Mouse (Mus musculus) gastrocnemius, adult 18-20 months (tissue): ENCODE data around the gene Hadh. TPM values are rescaled to one million over a fixed set of nuclear protein-coding genes. Genes with fewer than 3 reads are reported as not detected.

Experiments
- DNase-seq: peaks from one replicate; pipeline ENCODE4 v3.0.0; 2021; ENCODE audit warnings: low spot score
- total RNA-seq, 2 experiments: library from RNA; stranded (reverse); gene quantifications; 2 replicates each; pipeline ENCODE4 v1.2.3; 2021

Gene Hadh
- total RNA-seq, 2 experiments from 2014 or later: 157 to 189 TPM

DNA sequence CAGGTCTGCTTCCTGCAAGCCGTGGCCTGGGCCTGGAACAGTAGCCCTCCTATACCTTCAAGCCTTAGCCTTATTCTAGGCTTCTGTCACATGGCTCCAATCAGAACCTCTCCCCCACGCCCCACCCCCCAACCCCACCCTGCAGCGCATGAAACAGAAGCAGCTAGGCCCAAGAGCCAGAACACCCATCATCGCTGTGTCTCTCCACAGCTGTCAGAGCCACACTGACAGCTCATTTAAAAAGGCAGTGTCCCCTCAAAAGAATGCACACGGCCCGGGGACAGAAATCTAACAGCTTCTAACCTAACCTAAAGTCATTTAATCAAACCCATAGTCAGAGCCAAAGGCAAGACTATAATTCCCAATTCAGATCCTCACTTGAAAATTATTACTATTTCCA, 34.8 kb downstream of the Hadh start:
- DNase-seq: no peak

DNA sequence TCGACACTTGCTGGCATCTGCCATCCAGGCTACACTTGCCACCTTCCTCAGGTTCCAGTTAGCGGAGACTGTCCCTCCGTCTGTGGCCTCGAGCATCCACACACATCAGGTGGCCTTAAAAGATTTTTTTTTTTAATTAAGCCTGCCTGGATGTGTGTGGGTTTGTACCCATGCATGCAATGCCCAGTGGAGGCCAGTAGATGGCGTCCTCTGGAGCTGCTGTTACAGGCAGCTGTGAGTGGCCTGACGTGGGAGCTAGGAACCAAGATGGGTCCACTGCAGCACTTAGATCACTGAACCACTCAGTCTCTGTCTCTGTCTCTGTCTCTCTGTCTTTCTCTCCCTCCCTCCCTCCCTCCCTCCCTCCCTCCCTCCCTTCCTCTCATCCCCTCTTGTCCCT, 43.8 kb downstream of the Hadh start:
- DNase-seq: no peak

DNA sequence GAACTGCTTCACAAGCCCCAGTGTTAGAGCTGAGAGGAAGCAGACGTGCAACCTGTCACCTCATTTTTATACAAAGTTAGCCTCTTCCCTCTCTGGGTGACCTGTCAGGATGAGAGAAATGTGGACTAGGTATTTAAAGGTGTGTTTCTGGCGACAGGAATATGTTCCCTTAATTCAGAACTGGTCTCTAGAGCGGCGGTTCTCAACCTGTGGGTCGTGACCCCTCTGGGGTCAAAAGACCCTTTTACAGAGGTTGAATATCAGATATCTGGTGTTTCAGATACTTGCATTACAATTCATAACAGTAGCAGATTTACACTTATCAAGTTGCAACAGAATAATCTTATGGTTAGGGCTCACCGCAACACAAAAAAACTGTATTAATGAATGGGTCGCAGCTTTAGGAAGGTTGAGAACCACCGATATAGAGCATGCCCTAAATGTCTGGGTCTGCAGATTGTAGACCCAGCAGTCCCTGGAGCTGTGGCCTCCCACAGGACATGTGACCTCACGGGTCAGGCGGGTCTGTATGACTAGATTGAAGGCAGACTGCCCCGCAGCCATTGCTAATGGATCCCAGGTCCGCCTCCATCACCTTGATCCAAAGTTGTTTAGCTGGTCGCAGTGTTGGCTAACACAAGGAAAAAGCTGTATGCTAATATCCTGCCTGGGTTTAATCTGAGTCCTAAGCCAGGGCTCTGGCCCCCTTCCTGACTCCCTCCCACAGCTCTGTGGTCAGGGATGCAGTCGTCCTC, 53.1 kb downstream of the Hadh start:
- no peak for DNase-seq

DNA sequence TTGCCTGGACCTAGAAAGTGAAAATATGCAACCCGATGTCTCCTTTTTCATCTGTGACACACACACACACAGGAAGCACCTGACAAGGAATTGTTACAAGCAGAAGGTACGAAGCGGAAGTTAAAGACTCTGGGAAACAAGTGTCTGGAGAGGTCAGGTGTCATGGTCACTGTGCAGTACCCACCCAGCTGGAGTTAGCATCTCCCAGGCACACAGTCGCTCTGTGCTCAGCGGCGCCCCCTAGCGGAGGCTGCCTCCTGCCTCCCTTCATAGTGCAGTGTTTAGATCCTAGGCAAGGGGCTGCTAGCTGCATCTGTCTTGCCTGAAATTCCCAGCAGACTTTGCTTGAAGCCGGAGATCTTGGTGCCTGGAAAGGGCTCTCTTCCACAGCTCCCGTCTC, 57.1 kb downstream of the Hadh start:
- peak; percentile 15 for DNase-seq

DNA sequence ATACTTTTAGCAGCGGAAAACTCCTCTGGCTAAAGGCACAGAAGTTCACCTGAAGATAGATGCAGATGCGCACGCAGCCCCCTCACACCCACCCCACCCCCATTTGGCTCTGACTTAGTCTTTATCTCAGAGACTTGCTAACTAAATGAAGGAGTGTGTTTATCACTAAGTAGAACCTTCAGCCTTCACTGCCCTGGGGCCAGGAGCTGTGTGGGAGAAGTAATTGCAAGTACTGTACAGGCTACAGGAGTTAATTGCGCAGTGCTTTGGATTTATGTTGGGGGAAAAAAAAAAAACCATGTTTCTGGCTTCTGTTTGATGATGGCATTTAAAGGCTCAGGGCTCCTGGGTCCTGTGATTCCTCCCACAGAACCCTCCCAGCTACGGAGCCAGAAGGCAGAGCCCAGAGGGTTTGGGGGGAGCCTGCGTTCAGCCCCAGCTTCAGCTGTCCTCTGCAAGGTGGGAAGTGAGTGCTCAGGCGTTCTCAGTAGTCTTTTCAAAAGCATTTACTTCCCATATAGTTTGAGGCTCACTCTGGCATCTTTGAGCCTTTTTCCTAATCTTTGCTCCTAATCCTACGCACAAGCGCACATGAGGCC, 57.7 kb downstream of the Hadh start:
- DNase-seq: no peak

DNA sequence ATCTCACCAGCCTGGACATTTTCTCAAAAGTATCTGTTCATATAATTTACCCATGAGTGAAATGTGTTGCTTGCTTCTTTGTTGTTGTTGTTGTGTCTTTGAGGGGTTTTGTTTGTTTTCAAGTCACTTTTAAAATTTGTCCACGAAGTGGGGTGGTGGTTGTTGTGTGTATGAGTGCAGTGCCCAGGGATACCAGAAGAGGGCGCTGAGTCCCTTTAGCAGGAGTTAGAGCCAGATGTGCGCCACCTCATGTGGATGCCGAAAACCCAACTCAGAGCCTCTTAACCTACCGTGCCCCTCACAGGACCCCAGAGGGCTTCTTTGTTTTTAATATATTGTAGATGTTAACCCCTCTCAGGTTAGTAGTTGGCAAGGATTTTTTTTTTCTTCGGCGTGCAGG, 59.7 kb downstream of the Hadh start:
- no peak for DNase-seq

DNA sequence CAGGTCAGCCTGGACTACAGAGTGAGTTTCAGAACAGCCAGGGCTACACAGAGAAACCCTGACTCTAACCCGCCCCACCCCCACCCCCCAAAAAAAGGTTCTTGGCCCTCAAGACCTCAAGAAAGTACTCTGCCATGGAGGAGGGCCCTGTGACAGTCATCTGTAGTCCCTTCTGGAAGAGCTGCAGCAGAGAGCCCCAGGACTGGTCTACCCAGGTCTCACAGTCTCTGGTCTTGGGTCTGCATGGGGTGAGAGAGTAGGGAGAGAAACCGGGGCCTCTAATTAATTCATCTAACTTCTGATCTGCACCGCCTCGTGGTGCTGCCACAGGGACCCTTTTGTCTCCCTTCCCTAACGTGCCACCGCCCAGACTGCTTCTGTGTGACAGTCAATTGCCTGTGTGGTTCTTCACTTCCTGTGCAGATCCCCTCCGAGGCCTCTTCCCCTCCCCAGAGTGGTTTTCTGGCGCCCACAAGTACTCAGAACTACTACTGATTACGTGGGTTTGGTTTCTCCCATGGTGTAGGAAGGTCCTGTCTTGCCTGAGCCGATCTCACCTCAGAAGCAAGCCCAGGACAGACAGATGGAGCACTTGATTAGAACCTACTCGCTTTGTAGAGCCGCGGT, 63.5 kb downstream of the Hadh start:
- no peak for DNase-seq

DNA sequence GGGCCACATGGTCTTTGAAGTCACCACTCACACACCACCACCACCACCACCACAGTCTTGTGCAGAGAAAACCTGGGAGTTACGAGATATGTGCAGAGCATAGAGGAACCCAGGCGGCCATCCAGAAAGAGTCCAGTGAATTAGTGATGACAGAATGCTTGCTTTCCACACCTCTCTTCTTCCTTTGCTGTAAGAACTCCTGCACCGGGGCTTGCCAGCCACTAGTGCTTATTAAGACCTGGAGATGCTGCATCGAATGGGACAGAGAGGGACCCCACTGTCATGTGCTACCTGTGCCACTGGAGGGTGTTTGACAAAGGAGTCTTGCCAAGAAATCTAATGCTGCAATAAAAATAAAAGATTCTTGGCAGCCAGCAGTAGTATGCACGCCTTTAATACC, 64.1 kb downstream of the Hadh start:
- DNase-seq: no peak

DNA sequence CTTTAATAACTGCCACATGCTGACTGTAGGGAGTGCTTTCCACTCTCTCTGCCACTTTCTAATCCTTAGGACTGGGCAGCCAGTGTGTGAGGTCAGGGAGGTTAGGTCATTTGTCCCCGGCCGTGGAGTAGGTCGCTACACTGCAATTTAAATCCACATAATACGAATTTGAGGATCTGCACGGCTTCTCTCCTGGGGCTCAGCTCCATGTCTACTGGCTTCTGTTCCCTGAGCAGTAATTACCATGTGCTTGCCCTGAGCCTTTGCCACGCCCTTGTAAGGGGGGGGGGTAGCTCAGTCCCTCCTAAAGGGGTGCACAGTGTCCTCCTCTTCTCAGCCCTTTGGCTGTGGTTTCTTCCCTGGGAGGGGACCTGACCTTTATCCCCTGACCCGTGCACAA, 69.6 kb downstream of the Hadh start:
- DNase-seq: no peak

DNA sequence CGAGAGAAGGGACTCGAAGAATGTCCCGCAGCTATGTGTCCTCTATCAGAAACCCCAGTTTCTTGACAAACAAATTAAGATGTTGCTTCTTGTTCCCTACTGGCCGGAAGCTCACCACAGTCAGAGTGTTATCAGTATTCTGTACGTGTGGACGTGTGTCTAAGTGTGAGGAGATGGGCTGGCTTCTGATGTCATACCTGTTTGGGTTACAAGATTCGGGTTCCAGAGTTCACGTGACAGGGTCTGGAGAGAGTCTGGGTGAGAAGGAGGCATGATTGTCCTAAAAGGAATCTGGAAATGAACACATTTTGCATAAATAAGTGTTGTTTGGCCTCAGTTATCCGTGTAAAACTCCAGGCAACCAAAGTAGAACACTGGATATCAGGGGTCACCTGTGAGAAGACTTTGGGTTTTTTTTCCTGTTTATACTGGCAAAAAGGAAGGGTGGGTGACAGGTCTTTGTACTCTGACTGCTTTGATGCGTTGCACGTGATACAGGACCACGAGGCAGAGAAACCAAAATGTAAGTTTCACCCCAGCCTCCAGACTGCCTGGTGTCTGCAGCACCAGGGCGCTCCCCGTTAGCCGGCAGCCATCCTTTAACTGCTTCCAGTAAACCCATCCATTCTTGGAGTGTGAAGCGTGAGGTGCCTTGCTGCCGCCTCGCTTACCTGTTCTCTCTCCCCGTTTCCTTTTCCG, 72.2 kb downstream of the Hadh start:
- DNase-seq: no peak

DNA sequence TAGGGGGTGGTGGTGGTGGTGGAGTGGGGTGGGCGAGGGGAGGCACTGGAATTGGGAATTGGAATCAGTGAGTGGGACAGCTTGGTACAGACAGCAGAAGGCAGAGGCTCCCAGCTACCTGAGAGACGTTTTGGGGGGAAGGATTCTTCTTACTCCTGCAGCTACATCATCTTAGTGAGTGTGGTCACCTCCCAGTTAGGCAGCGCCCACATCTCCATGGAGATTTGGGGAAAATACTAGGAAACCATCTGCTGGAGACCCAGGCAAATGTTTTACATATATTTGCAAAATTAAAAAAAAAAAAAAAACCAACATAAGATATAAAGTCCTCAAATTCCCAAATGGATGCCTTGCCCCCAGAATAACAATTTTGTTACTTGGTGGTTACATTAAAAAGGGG, 72.9 kb downstream of the Hadh start:
- DNase-seq: no peak

DNA sequence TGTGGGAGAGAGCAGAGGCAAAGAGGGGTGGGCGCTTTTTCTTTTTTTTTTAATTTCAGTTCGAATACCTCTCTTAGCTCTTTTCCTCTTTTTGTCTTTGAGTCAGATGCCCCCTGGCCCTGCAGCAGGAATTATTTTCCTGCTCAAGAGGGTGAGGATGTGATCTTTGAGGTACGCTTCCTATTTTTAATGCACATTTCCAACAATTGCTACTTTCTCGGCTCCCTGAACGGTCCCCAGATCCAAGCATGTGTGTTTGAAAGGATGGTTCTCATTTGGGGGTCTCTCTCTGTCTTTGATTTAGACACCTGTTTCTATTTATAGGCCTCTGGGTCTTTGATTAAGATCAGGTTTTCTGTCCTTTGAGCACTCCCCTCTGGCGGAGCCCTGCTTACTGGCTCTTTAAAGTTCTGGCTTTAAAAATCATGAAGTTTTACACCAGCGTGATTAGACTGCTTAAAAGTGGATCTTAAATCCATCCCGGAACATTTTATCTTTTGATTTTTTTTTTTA, 75.3 kb downstream of the Hadh start:
- DNase-seq: no peak

DNA sequence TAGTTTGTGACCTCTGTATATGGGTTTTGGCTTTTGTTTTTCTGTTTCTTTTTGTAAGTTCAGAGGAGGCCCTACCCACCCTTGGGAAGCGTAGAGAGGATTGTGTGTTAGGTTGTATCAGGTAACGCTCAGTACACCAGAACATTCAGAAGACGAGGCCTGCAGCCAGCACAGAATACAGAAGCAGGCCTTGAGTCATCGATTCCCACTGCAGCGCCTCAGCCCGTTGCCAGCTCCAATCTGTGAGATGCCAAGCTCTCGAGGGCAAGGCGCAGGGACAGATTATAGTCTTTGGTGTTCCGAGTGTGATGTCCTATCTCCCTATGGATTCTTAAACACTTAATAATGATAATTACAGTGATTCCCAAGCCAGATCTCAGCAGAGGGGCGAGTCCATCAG, 75.9 kb downstream of the Hadh start:
- DNase-seq: no peak

DNA sequence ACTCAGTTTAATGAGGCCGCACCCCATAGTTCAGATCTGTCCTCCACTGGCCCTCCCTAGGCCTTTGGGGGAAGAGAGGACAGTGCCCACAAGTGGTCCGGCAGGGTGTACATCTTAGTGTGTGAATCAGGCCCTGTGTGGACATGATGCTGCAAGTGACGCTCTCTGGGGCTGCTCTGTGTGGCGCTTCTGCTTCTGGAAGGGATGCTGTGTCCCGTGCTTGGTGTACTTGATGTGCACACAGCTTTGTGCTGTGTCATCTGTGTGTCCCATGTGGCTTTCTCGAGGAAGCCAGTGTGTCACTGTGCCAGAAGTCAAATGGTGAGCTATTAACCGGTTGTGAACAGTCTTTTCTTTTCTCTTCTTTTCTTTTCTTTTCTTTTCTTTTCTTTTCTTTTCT, 80.4 kb downstream of the Hadh start:
- DNase-seq: no peak

DNA sequence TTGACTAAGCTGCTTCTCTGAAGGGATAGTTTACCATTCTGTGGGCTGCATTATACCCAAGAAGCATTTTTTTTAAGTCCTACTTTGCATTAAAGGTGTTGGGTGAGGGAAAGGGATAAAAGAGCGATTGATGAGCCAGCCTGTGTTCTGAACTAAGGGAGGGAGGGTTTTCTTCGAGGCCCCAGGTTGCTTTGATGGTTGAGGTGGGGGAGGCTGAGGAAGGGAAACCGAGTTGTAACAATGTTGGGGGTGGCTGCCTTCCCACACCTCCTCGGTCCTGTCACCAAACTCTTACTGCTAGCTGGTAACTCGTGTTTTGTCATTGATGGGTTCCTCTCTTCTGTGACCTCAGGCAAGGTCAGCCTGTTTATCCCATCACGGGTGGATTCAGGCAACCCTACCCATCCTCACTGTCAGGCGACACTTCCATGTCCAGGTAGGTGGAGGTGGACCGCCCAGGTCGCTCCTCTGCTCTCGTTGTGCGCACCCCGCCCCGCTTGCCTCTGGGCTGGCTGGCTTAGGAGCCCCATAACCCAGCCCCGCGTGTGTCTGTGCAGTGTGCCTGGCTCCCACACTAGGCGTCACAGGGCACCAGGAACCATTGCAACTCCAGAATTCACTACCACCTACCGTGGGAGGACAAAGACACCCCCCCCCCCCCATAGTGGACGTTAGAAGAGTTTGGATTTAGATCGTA, 81.1 kb downstream of the Hadh start:
- no peak for DNase-seq

DNA sequence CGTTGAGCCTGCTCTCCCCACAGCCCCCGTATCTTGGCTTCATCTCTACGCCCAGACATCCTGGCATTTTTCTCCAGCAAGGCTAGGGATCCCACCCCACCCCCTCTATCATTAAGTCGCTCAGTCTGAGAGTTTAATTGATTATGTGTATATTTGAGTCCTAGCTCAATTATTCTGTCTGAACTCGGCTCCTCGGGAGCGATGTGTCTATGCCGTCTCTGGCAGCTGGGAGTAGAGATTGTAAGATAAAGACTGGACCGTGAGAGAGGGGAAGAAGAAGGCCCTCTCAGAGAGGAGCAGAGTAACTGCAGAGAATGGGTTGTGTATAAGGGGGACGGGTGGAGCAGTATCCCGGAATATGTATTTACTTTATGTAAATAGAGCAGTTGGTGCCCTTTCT, 81.7 kb downstream of the Hadh start:
- no peak for DNase-seq

DNA sequence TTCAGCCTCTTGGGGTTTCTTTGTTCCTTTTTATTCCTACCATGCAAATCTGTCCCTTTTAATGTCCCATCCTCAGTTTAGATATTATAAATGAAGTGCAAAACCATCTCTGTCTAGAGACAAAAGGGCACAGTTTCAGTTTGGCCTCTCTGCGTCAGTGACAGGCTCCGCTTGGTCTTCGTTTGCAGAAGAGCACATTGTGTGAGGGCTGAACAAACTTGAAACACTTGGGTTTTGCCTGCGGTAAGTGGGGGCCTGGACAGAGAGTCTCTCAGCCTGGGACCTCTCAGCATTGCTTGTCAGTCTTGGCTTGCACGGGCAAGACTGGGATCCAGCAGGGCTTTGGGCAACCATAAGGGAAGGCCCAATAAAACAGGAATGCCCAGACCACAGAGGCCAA, 85.7 kb downstream of the Hadh start:
- DNase-seq: no peak
